Mouse (Mus musculus) thymus, adult 2 months (tissue): Measurements from ENCODE around the gene Tas2r119. TPM values are rescaled to one million over a fixed set of nuclear protein-coding genes. Genes with fewer than 3 reads are reported as not detected.

ENCODE experiments used
- DNase-seq: peaks from one replicate; pipeline ENCODE4 v3.0.0; 2021
- H3K27ac ChIP-seq: fragments of 200-500 bp; 2 replicates; pipeline ENCODE4 v1.5.1; 2012; ENCODE audit warnings: low read length, control low read depth; ENCODE audit not compliant: control insufficient read depth, insufficient read depth
- H3K27me3 ChIP-seq: fragments of 200-500 bp; 2 replicates; pipeline ENCODE4 v1.6.1; 2012; ENCODE audit warnings: mild to moderate bottlenecking, low read length, moderate library complexity, mixed read lengths; ENCODE audit not compliant: control insufficient read depth, insufficient read depth
- H3K36me3 ChIP-seq: fragments of 200-500 bp; 2 replicates; pipeline ENCODE4 v1.6.1; 2012; ENCODE audit warnings: mild to moderate bottlenecking, low read length, moderate library complexity; ENCODE audit not compliant: control insufficient read depth, insufficient read depth
- H3K4me1 ChIP-seq: fragments of 200-500 bp; replicated peaks from 2 replicates; pipeline ENCODE4 v1.6.1; 2012; ENCODE audit warnings: low read length; ENCODE audit not compliant: control insufficient read depth, insufficient read depth
- H3K4me3 ChIP-seq: fragments of 200-500 bp; 2 replicates; pipeline ENCODE4 v1.5.1; 2012; ENCODE audit warnings: mild to moderate bottlenecking, low read length, control low read depth, moderate library complexity; ENCODE audit not compliant: control insufficient read depth, insufficient read depth
- CTCF ChIP-seq: fragments of 200-500 bp; IDR thresholded peaks from 2 replicates; pipeline ENCODE4 v1.5.1; 2012; ENCODE audit warnings: mild to moderate bottlenecking, control low read depth, low read length, moderate library complexity, borderline replicate concordance; ENCODE audit not compliant: control insufficient read depth, poor library complexity, insufficient read depth; ENCODE audit errors: extremely low read depth
- POLR2A ChIP-seq: fragments of 200-500 bp; IDR thresholded peaks from 2 replicates; pipeline ENCODE4 v1.6.1; 2012; ENCODE audit warnings: mild to moderate bottlenecking, low read length, control low read depth, moderate library complexity; ENCODE audit not compliant: control insufficient read depth, poor library complexity, insufficient read depth; ENCODE audit errors: extremely low read depth
- WGBS: fragments of 180-500 bp; shearing (Covaris S2); methylation state at CpG from one replicate; pipeline ENCODE4 v1.1.7; 2018; 5-methylcytosine and 5-hydroxymethylcytosine counted together
- polyA plus RNA-seq: library from polyadenylated mRNA; depleted of rRNA; stranded (reverse); fragments of >200 nt; gene quantifications from 2 replicates; pipeline ENCODE4 v1.2.3, GENCODE M21; 2012

Tas2r119 gene
- polyA plus RNA-seq, 1 experiment = not detected

DNA sequence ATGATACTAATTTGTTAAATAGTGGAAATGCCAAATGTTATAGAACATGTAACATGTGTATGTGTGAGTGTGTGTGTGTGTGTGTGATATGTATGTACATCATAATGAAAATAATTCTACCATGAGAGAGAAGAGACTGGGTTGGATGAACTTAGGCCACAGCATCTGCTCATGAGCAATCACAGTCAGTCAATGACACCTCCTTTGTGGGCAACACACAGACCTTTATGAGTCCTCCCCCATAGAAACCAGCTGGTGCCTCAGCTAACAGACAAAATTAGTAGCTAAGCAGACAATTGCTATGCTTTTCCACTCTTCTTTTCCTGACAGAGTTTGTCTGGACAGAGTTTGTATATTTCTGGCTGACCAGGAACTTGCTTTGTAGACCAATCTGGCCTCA is 7.9 kb downstream of the Tas2r119 start:
- no peaks in the 10 kb centered on the region for H3K36me3 ChIP-seq
- H3K27me3 ChIP-seq = no peaks in the 10 kb centered on the region
- H3K27ac ChIP-seq = no peak overlapping the region
- H3K4me3 ChIP-seq = no peak overlapping the region
- DNase-seq = no peak
- no peak for TF ChIP-seq POLR2A
- TF ChIP-seq CTCF = no peak
- H3K4me1 ChIP-seq = no peaks in the 10 kb centered on the region

DNA sequence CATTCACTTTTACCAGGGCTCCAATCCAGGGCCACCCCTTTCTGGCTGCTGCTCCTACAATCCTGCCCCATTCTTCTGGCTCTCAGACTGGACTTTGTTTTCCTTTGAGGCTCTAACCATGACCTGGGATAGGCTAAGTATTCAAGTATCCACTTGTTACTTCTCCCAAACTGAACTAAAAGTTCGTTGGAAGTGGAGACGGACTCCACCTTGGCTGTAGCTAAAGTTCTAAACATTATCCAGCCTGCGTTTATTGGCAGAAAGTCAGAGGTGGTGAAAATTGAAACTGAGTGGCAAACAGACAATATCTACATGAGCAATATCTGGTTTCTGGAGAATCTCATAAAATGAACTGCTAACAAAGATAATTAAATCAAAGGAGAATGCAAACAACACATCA is 12.8 kb downstream of the Tas2r119 start:
- Histone ChIP-seq H3K36me3 (no peaks in the 10 kb centered on the region), H3K27ac (no peak overlapping the region), H3K4me1 (no peaks in the 10 kb centered on the region), H3K4me3 (no peak overlapping the region), H3K27me3 (no peaks in the 10 kb centered on the region)
- no peak for DNase-seq
- no peak for TF ChIP-seq CTCF
- WGBS = 87% methylated on average over 3 of the region's 3 CpGs

DNA sequence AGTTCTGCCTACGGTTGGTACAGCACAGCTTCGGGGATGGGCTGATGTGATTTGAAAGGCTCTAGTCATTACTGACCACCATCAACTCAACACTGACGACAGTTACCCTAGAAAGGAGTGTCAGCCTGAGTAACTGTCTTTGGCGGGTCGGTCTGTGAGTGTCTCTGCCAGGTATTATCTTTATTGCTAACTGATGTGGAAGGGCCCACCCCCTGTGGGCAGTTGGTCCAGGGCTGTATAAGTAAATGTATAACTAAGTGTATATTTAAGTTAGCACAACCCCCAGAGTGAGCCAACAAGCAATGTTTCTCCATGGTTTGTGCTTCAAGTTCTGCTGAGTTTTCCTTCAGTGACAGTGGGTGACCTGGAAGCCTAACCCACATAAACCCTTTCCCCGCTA is 13.3 kb downstream of the Tas2r119 start:
- no peak for TF ChIP-seq POLR2A
- no peak for TF ChIP-seq CTCF
- DNase-seq = no peak
- H3K36me3 ChIP-seq = no peaks in the 10 kb centered on the region
- WGBS = 94% methylated on average over 6 of the region's 6 CpGs
- no peaks in the 10 kb centered on the region for H3K27me3 ChIP-seq
- H3K4me1 ChIP-seq = no peaks in the 10 kb centered on the region
- no peak overlapping the region for H3K27ac ChIP-seq
- H3K4me3 ChIP-seq = no peak overlapping the region

DNA sequence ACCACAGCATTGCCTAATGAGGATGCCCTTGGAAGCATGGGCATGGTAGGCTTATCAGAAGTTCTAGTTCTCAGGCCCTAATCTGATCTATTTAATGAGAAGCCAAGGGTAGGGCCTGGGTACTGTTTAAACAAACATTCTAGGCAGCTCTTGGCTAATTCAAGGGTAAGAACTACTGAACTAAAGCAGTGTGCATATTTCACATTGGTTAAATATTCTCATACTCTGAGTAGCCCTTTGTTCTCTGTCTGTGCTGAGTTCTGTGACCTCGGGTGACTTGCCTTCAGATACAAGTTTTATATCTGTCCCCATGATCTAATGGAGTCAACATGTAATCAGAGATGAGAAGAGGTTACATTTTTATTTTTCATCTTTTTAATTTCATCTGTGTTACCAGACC is 15.9 kb downstream of the Tas2r119 start:
- no peak for DNase-seq
- no peak overlapping the region for H3K27ac ChIP-seq

DNA sequence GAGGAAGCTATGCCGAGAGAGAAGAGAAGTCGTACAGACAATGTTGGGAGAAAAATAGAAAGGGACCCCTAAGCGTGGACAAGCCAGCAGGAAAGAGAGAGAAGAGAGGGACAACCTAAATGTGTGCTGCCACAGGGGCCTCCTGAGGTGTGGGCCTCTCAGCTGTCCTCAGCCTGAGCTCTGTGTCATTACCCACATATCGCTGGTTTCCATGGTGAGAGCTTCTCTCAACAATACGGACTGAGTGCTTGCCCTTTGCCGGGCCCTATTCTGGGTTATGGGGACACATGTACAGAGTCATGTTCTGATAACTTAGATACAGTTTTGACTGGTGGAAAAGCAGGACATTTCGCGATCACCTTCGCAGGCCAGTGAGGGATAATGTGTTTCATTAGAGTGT is 21.0 kb downstream of the Tas2r119 start:
- H3K36me3 ChIP-seq = no peaks in the 10 kb centered on the region
- TF ChIP-seq POLR2A = no peak
- TF ChIP-seq CTCF = no peak
- no peak for DNase-seq
- no peak overlapping the region for H3K4me3 ChIP-seq
- H3K27ac ChIP-seq = no peak overlapping the region
- H3K4me1 ChIP-seq = no peaks in the 10 kb centered on the region
- H3K27me3 ChIP-seq = no peaks in the 10 kb centered on the region
- 97% methylated on average over 9 of the region's 9 CpGs for WGBS

More for the DNA sequence above, 15.9 kb downstream of the Tas2r119 start:
- H3K27me3 ChIP-seq = no peaks in the 10 kb centered on the region
- no peaks in the 10 kb centered on the region for H3K4me1 ChIP-seq
- TF ChIP-seq CTCF (no peak), POLR2A (no peak)
- H3K4me3 ChIP-seq = no peak overlapping the region
- no peaks in the 10 kb centered on the region for H3K36me3 ChIP-seq
- WGBS = 80% methylated on average over 1 of the region's 1 CpGs

DNA sequence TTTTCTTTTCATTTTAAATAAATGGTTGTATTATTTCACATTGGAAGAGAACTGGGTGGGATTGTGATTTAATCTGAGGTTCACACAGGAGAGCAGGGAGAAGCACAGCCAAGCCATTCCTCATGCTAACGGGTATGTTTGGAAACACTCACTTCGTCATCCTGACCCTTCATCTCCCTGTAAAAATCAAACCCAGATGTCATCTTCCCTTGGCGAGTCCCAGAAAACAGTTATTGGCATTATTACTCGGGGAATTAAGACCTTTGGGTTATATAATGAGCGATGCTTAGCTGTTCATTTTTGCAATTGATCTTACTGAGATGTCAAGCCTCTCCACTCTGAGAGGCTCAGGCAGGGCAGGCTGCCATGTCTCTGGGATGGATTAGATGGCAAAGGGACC is 21.5 kb downstream of the Tas2r119 start:
- Histone ChIP-seq H3K27me3 (no peaks in the 10 kb centered on the region), H3K4me3 (no peak overlapping the region), H3K27ac (no peak overlapping the region), H3K36me3 (no peaks in the 10 kb centered on the region), H3K4me1 (no peaks in the 10 kb centered on the region)
- TF ChIP-seq POLR2A (no peak), CTCF (no peak)
- 92% methylated on average over 5 of the region's 5 CpGs for WGBS
- DNase-seq = no peak

DNA sequence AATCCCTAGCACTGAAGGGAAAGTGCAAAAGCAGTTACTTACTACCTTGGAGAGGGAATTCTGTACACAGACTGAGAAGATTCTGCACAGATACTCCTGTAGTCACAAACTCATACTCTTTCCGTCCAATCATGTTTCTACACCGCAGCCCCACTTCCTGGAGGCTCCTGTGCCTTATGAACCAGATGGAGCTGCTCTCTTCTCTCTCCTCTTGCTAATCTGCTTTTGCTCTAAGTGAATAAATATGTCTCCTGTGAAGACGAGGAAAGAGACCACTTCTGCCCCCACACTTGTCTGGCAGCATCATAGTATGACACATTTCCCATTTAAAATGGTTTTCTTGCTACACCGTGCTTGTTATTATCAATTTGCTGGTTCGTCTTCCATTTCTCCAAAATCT is 26.2 kb downstream of the Tas2r119 start:
- no peak overlapping the region for H3K27ac ChIP-seq
- H3K36me3 ChIP-seq = no peaks in the 10 kb centered on the region
- 91% methylated on average over 5 of the region's 5 CpGs for WGBS
- no peak for DNase-seq
- H3K4me1 ChIP-seq = no peaks in the 10 kb centered on the region
- H3K4me3 ChIP-seq = no peak overlapping the region
- H3K27me3 ChIP-seq = no peaks in the 10 kb centered on the region
- no peak for TF ChIP-seq CTCF
- TF ChIP-seq POLR2A = no peak
